Mouse (Mus musculus): ENCODE results near the gene Arsj. TPM values are rescaled to one million over a fixed set of nuclear protein-coding genes. Genes with fewer than 3 reads are reported as not detected.

Arsj gene
- 0.15 and 0.20 TPM in 2 replicates for polyA plus RNA-seq (2014; fragmentation: Nextera tagmentation; extraction: Ambion mirVana)

GRCm38 (mm10) chr3:126363568-126364505, at the start of gene Arsj:
TSS of gene Arsj (plus strand) at chr3:126363684.
- Histone ChIP-seq H3K4me3 (ENCODE audit: low read depth, low read length) (peak within 1 kb of the TSS; percentile 23), H3K4me2 (ENCODE audit: low read depth, low read length, severe bottlenecking) (peak within 1 kb of the TSS; percentile 62), H3K9me3 (ENCODE audit: control insufficient read depth, low read length) (no peaks in the 10 kb centered on the region), H3K9ac (ENCODE audit: low read length) (peak within 1 kb of the TSS; percentile 52; the same call in 1 of the 2 replicates), H3K27ac (ENCODE audit: low read depth, low read length) (no peak within 1 kb of the TSS), H3K27me3 (ENCODE audit: control insufficient read depth, insufficient read depth, low read length) (no peaks in the 10 kb centered on the region; the same call in 1 of the 2 replicates), H3K4me1 (replicated peaks; ENCODE audit: control insufficient read depth, insufficient read depth, low read length) (no peaks in the 10 kb centered on the region), H3K36me3 (ENCODE audit: control insufficient read depth, insufficient read depth, low read length) (no peaks in the 10 kb centered on the region)
- ATAC-seq (replicated peaks; ENCODE audit: low FRiP score) (peak; percentile 86), DNase-seq (ENCODE audit: low spot score) (peak; percentile 69)
- WGBS = 18% methylated on average over 41 of the region's 41 CpGs

GRCm38 (mm10) chr3:126324872-126325498, 38.5 kb upstream of the Arsj start:
- Histone ChIP-seq H3K4me1 (replicated peaks; ENCODE audit: control insufficient read depth, insufficient read depth, low read length) (no peaks in the 10 kb centered on the region), H3K9ac (ENCODE audit: low read length) (no peak overlapping the region), H3K36me3 (ENCODE audit: control insufficient read depth, insufficient read depth, low read length) (no peaks in the 10 kb centered on the region), H3K4me2 (ENCODE audit: low read depth, low read length, severe bottlenecking) (no peak overlapping the region), H3K27me3 (ENCODE audit: control insufficient read depth, insufficient read depth, low read length) (no peaks in the 10 kb centered on the region), H3K9me3 (ENCODE audit: control insufficient read depth, low read length) (no peaks in the 10 kb centered on the region), H3K4me3 (ENCODE audit: low read depth, low read length) (no peak overlapping the region), H3K27ac (ENCODE audit: low read depth, low read length) (no peak overlapping the region)
- 0 out of 2 replicates have a peak, but pooled peaks have one; percentile 19 for ATAC-seq (replicated peaks; ENCODE audit: low FRiP score)
- WGBS = 37% methylated on average over 4 of the region's 4 CpGs
- DNase-seq (ENCODE audit: low spot score) = no peak

- WGBS = 72% methylated on average over 4 of the region's 4 CpGs
- H3K4me2 ChIP-seq (ENCODE audit: low read depth, low read length, severe bottlenecking) = no peak overlapping the region
- DNase-seq (ENCODE audit: low spot score) = no peak
- ATAC-seq (replicated peaks; ENCODE audit: low FRiP score) = no peak
- H3K9me3 ChIP-seq (ENCODE audit: control insufficient read depth, low read length) = no peaks in the 10 kb centered on the region
- no peak overlapping the region for H3K27ac ChIP-seq (ENCODE audit: low read depth, low read length)
- no peaks in the 10 kb centered on the region for H3K4me1 ChIP-seq (replicated peaks; ENCODE audit: control insufficient read depth, insufficient read depth, low read length)
- H3K27me3 ChIP-seq (ENCODE audit: control insufficient read depth, insufficient read depth, low read length) = no peaks in the 10 kb centered on the region
- H3K36me3 ChIP-seq (ENCODE audit: control insufficient read depth, insufficient read depth, low read length) = no peaks in the 10 kb centered on the region
- H3K4me3 ChIP-seq (ENCODE audit: low read depth, low read length) = no peak overlapping the region
- no peak overlapping the region for H3K9ac ChIP-seq (ENCODE audit: low read length)
These were observed 37.4 kb upstream of the Arsj start for GRCm38 (mm10) chr3:126325891-126326627.

GRCm38 (mm10) chr3:126326628-126327325, 36.7 kb upstream of the Arsj start:
- Histone ChIP-seq H3K4me3 (ENCODE audit: low read depth, low read length) (no peak overlapping the region), H3K27me3 (ENCODE audit: control insufficient read depth, insufficient read depth, low read length) (no peaks in the 10 kb centered on the region), H3K9ac (ENCODE audit: low read length) (no peak overlapping the region), H3K27ac (ENCODE audit: low read depth, low read length) (no peak overlapping the region), H3K4me2 (ENCODE audit: low read depth, low read length, severe bottlenecking) (no peak overlapping the region), H3K36me3 (ENCODE audit: control insufficient read depth, insufficient read depth, low read length) (no peaks in the 10 kb centered on the region), H3K4me1 (replicated peaks; ENCODE audit: control insufficient read depth, insufficient read depth, low read length) (no peaks in the 10 kb centered on the region), H3K9me3 (ENCODE audit: control insufficient read depth, low read length) (no peaks in the 10 kb centered on the region)
- 87% methylated on average over 2 of the region's 2 CpGs for WGBS
- DNase-seq (ENCODE audit: low spot score) (no peak), ATAC-seq (replicated peaks; ENCODE audit: low FRiP score) (no peak)

GRCm38 (mm10) chr3:126335329-126335728, 28.2 kb upstream of the Arsj start:
- ATAC-seq (replicated peaks; ENCODE audit: low FRiP score) = no peak
- DNase-seq (ENCODE audit: low spot score) = no peak
- no peak overlapping the region for H3K27ac ChIP-seq (ENCODE audit: low read depth, low read length)
- H3K27me3 ChIP-seq (ENCODE audit: control insufficient read depth, insufficient read depth, low read length) = no peaks in the 10 kb centered on the region
- 76% methylated on average over 4 of the region's 4 CpGs for WGBS
- H3K36me3 ChIP-seq (ENCODE audit: control insufficient read depth, insufficient read depth, low read length) = no peaks in the 10 kb centered on the region
- no peak overlapping the region for H3K4me2 ChIP-seq (ENCODE audit: low read depth, low read length, severe bottlenecking)
- H3K4me1 ChIP-seq (replicated peaks; ENCODE audit: control insufficient read depth, insufficient read depth, low read length) = no peaks in the 10 kb centered on the region
- H3K4me3 ChIP-seq (ENCODE audit: low read depth, low read length) = no peak overlapping the region
- no peak overlapping the region for H3K9ac ChIP-seq (ENCODE audit: low read length)
- no peaks in the 10 kb centered on the region for H3K9me3 ChIP-seq (ENCODE audit: control insufficient read depth, low read length)

- Histone ChIP-seq H3K4me3 (ENCODE audit: low read depth, low read length) (no peak overlapping the region), H3K36me3 (ENCODE audit: control insufficient read depth, insufficient read depth, low read length) (no peaks in the 10 kb centered on the region), H3K4me1 (replicated peaks; ENCODE audit: control insufficient read depth, insufficient read depth, low read length) (no peaks in the 10 kb centered on the region), H3K27ac (ENCODE audit: low read depth, low read length) (no peak overlapping the region), H3K9me3 (ENCODE audit: control insufficient read depth, low read length) (no peaks in the 10 kb centered on the region), H3K4me2 (ENCODE audit: low read depth, low read length, severe bottlenecking) (no peak overlapping the region), H3K9ac (ENCODE audit: low read length) (no peak overlapping the region), H3K27me3 (ENCODE audit: control insufficient read depth, insufficient read depth, low read length) (no peaks in the 10 kb centered on the region)
- DNase-seq (ENCODE audit: low spot score) (no peak), ATAC-seq (replicated peaks; ENCODE audit: low FRiP score) (no peak)
- whole genome bisulfite sequencing = 94% methylated on average over 1 of the region's 1 CpGs
These were observed 18.7 kb upstream of the Arsj start for GRCm38 (mm10) chr3:126344745-126345144.

GRCm38 (mm10) chr3:126359760-126360159, 3.7 kb upstream of the Arsj start:
- no peak overlapping the region for H3K9ac ChIP-seq (ENCODE audit: low read length)
- ATAC-seq (replicated peaks; ENCODE audit: low FRiP score) (no peak), DNase-seq (ENCODE audit: low spot score) (no peak)
- H3K4me3 ChIP-seq (ENCODE audit: low read depth, low read length) = no peak overlapping the region
- no peaks in the 10 kb centered on the region for H3K4me1 ChIP-seq (replicated peaks; ENCODE audit: control insufficient read depth, insufficient read depth, low read length)
- no peaks in the 10 kb centered on the region for H3K9me3 ChIP-seq (ENCODE audit: control insufficient read depth, low read length)
- H3K27ac ChIP-seq (ENCODE audit: low read depth, low read length) = no peak overlapping the region
- WGBS = 67% methylated on average over 1 of the region's 1 CpGs
- no peaks in the 10 kb centered on the region for H3K36me3 ChIP-seq (ENCODE audit: control insufficient read depth, insufficient read depth, low read length)
- no peaks in the 10 kb centered on the region; the same call in 1 of the 2 replicates for H3K27me3 ChIP-seq (ENCODE audit: control insufficient read depth, insufficient read depth, low read length)
- H3K4me2 ChIP-seq (ENCODE audit: low read depth, low read length, severe bottlenecking) = no peak overlapping the region

GRCm38 (mm10) chr3:126362392-126362791, 1.1 kb upstream of the Arsj start:
- H3K4me1 ChIP-seq (replicated peaks; ENCODE audit: control insufficient read depth, insufficient read depth, low read length) = no peaks in the 10 kb centered on the region
- no peak for ATAC-seq (replicated peaks; ENCODE audit: low FRiP score)
- 87% methylated on average over 2 of the region's 2 CpGs for WGBS
- H3K4me3 ChIP-seq (ENCODE audit: low read depth, low read length) = no peak overlapping the region
- H3K9ac ChIP-seq (ENCODE audit: low read length) = no peak overlapping the region
- no peak overlapping the region for H3K27ac ChIP-seq (ENCODE audit: low read depth, low read length)
- H3K27me3 ChIP-seq (ENCODE audit: control insufficient read depth, insufficient read depth, low read length) = no peaks in the 10 kb centered on the region; the same call in 1 of the 2 replicates
- no peaks in the 10 kb centered on the region for H3K9me3 ChIP-seq (ENCODE audit: control insufficient read depth, low read length)
- H3K36me3 ChIP-seq (ENCODE audit: control insufficient read depth, insufficient read depth, low read length) = no peaks in the 10 kb centered on the region
- no peak overlapping the region for H3K4me2 ChIP-seq (ENCODE audit: low read depth, low read length, severe bottlenecking)
- DNase-seq (ENCODE audit: low spot score) = no peak
